In genomic region chr7:83717021-83717725, GRCm38 (mm10) we compare ENCODE assay signal across 15 mouse cellular contexts. TPM values are rescaled to one million over a fixed set of nuclear protein-coding genes. Genes with fewer than 3 reads are reported as not detected.
DNase-seq lines count a peak whose midpoint lies in the region; ATAC-seq and TF ChIP-seq lines count a peak whose summit lies in the region.
"Had no signal": no experiment of that assay in that cellular context is flagged by ENCODE, and none has a peak within 500 bp of the region (broad histone marks: within the 10 kb centered on the region; RNA-seq: fewer than 3 reads in every experiment).

No protein-coding gene starts in this region.

- H3K4me3 ChIP-seq in cerebellum, adult 2 months (replicated peaks; ENCODE audit: insufficient read depth, low read depth, low read length), result peak overlapping the region; percentile 12
- H3K4me3 ChIP-seq in limb, embryonic 12.5 days (replicated peaks), result no peak overlapping the region
- H3K4me3 ChIP-seq in midbrain, embryonic 13.5 days (replicated peaks), result no peak overlapping the region
- no peak overlapping the region for H3K4me3 ChIP-seq in hindbrain, embryonic 16.5 days (ENCODE audit: low read length)
- H3K4me3 ChIP-seq: liver, embryonic 15.5 days had no signal

- no peak for ATAC-seq in limb, embryonic 12.5 days (ENCODE audit: insufficient number of reproducible peaks, insufficient read depth, low FRiP score, low TSS enrichment, low read depth)
- ATAC-seq in midbrain, embryonic 13.5 days, result no peak
- no peak for ATAC-seq in hindbrain, embryonic 16.5 days

- H3K9me3 ChIP-seq in limb, embryonic 12.5 days, result peaks cover 6% of the 10 kb centered on the region; the same call in 1 of the 2 replicates
- 0 out of 2 replicates have a peak, but pooled peaks cover 5% of the 10 kb centered on the region for H3K9me3 ChIP-seq in midbrain, embryonic 13.5 days
- H3K9me3 ChIP-seq in hindbrain, embryonic 16.5 days (ENCODE audit: control insufficient read depth, low read length), result no peaks in the 10 kb centered on the region
- H3K9me3 ChIP-seq: liver, embryonic 15.5 days had no signal

- H3K9ac ChIP-seq in limb, embryonic 12.5 days (replicated peaks), result no peak overlapping the region
- no peak overlapping the region for H3K9ac ChIP-seq in midbrain, embryonic 13.5 days (replicated peaks)
- no peak overlapping the region for H3K9ac ChIP-seq in hindbrain, embryonic 16.5 days (ENCODE audit: low read depth, low read length)
- H3K9ac ChIP-seq: liver, embryonic 15.5 days had no signal

- H3K27ac ChIP-seq in cerebellum, adult 2 months (ENCODE audit: insufficient read depth, low read length), result peak overlapping the region; percentile 66; the same call in 1 of the 2 replicates
- H3K27ac ChIP-seq in limb, embryonic 12.5 days, result 0 out of 2 replicates have a peak overlapping the region, but pooled peaks have one; percentile 23
- H3K27ac ChIP-seq in midbrain, embryonic 13.5 days, result no peak overlapping the region
- no peak overlapping the region for H3K27ac ChIP-seq in hindbrain, embryonic 16.5 days (ENCODE audit: low read depth, low read length)
- H3K27ac ChIP-seq: liver, embryonic 15.5 days had no signal

- peak; percentile 40 to 47 for DNase-seq in cerebellum, adult 2 months
- no peak for DNase-seq in cerebellum, postnatal 4 days (ENCODE audit: low spot score in 2 of 2)
- DNase-seq in lung, postnatal 10 days, result peak; percentile 14
- DNase-seq in lung, postnatal 14 days, result no peak
- peak; percentile 36 for DNase-seq in brain, embryonic 14.5 days (ENCODE audit: low read depth)
- DNase-seq: gastrocnemius, postnatal 25 days; heart, postnatal 4 days; kidney, adult 8-10 months; midbrain, embryonic 14.5 days; spleen, adult 18-20 months; thymus, adult 2 months had no signal

- 8% methylated on average over 5 of the region's 5 CpGs for WGBS in cerebellum, adult 2 months
- WGBS in limb, embryonic 12.5 days, result 71% methylated on average over 5 of the region's 5 CpGs
- WGBS in midbrain, embryonic 13.5 days, result 74% methylated on average over 5 of the region's 5 CpGs
- 66% methylated on average over 5 of the region's 5 CpGs for WGBS in hindbrain, embryonic 16.5 days

- no peak overlapping the region for H3K4me2 ChIP-seq in limb, embryonic 12.5 days
- H3K4me2 ChIP-seq in midbrain, embryonic 13.5 days (replicated peaks), result no peak overlapping the region
- H3K4me2 ChIP-seq in hindbrain, embryonic 16.5 days (ENCODE audit: low read length), result no peak overlapping the region
- H3K4me2 ChIP-seq: liver, embryonic 15.5 days had no signal

- H3K36me3 ChIP-seq in limb, embryonic 12.5 days, result no peaks in the 10 kb centered on the region
- no peaks in the 10 kb centered on the region for H3K36me3 ChIP-seq in midbrain, embryonic 13.5 days
- H3K36me3 ChIP-seq in hindbrain, embryonic 16.5 days (ENCODE audit: control insufficient read depth, insufficient read depth, low read length), result no peaks in the 10 kb centered on the region
- H3K36me3 ChIP-seq: liver, embryonic 15.5 days had no signal

- H3K4me1 ChIP-seq in cerebellum, adult 2 months (ENCODE audit: control insufficient read depth, insufficient read depth, low read length), result peaks cover 54% of the 10 kb centered on the region
- H3K4me1 ChIP-seq in limb, embryonic 12.5 days (replicated peaks), result peaks cover 5% of the 10 kb centered on the region; the same call in 1 of the 2 replicates
- no peaks in the 10 kb centered on the region for H3K4me1 ChIP-seq in midbrain, embryonic 13.5 days (replicated peaks)
- H3K4me1 ChIP-seq in hindbrain, embryonic 16.5 days (ENCODE audit: control insufficient read depth, insufficient read depth, low read depth, low read length), result no peaks in the 10 kb centered on the region
- H3K4me1 ChIP-seq: liver, embryonic 15.5 days had no signal

- H3K27me3 ChIP-seq in cerebellum, adult 2 months (ENCODE audit: control insufficient read depth, insufficient read depth, low read length), result no peaks in the 10 kb centered on the region
- no peaks in the 10 kb centered on the region for H3K27me3 ChIP-seq in limb, embryonic 12.5 days
- no peaks in the 10 kb centered on the region for H3K27me3 ChIP-seq in midbrain, embryonic 13.5 days
- no peaks in the 10 kb centered on the region for H3K27me3 ChIP-seq in hindbrain, embryonic 16.5 days (replicated peaks; ENCODE audit: control insufficient read depth, insufficient read depth, low read length)
- H3K27me3 ChIP-seq: liver, embryonic 15.5 days had no signal

- TF ChIP-seq POLR2A in cerebellum, adult 2 months (IDR thresholded peaks at IDR 0.05; ENCODE audit: borderline replicate concordance, insufficient read depth, low read length), result no peak
- no peak for TF ChIP-seq POLR2A in brain, embryonic 14.5 days (IDR thresholded peaks at IDR 0.05; ENCODE audit: borderline replicate concordance, extremely low read depth, insufficient read depth, insufficient read length, poor library complexity, severe bottlenecking)

- no peak for TF ChIP-seq CTCF in cerebellum, adult 2 months (IDR thresholded peaks at IDR 0.05; ENCODE audit: borderline replicate concordance, insufficient read depth, low read depth, low read length)
- no peak for TF ChIP-seq CTCF in brain, embryonic 14.5 days (IDR thresholded peaks at IDR 0.05; ENCODE audit: borderline replicate concordance, extremely low read depth, insufficient read depth, insufficient read length)

RNA-seq across cellular contexts. Expression of gene Il16, which starts 28.4 kb away (rescaled TPM):
- polyA plus RNA-seq in cerebellum, adult 2 months (2012; rRNA removed), result 84.9 and 108 TPM in 2 replicates
- polyA plus RNA-seq in brain, embryonic 14.5 days (2012; rRNA removed), result 0.82 and 1.2 TPM in 2 replicates
- polyA plus RNA-seq in limb, embryonic 12.5 days (2016; fragmentation: Nextera tagmentation; extraction: Ambion mirVana), result 2.9 and 3.4 TPM in 2 replicates
- polyA plus RNA-seq in midbrain, embryonic 13.5 days (2015; fragmentation: Nextera tagmentation; extraction: Ambion mirVana), result 0.74 and 0.88 TPM in 2 replicates
- polyA plus RNA-seq in hindbrain, embryonic 16.5 days (2015; fragmentation: Nextera tagmentation; extraction: Ambion mirVana), result 1.1 and 1.2 TPM in 2 replicates

Comparison
In these comparisons a context has a peak if more than half of its experiments do, and no peak if none do; other contexts are left out.
1. DNase-seq: peak in cerebellum, adult 2 months (2 of 2), lung, postnatal 10 days (single experiment) and brain, embryonic 14.5 days (single experiment); none in cerebellum, postnatal 4 days (0 of 2) and lung, postnatal 14 days (single experiment).
2. H3K27ac ChIP-seq: peak in cerebellum, adult 2 months (single experiment) and limb, embryonic 12.5 days (single experiment); none in midbrain, embryonic 13.5 days (single experiment) and hindbrain, embryonic 16.5 days (single experiment).
3. RNA of gene Il16, which starts 28.4 kb away (polyA plus RNA-seq): 84.9 to 108 TPM in cerebellum, adult 2 months; 2.9 to 3.4 TPM in limb, embryonic 12.5 days, 0.82 to 1.2 TPM in brain, embryonic 14.5 days, 1.1 to 1.2 TPM in hindbrain, embryonic 16.5 days and 0.74 to 0.88 TPM in midbrain, embryonic 13.5 days; every median in the first group is over 10 times any median in the second.